Mouse (Mus musculus): ENCODE data around the gene Sept12. TPM values are rescaled to one million over a fixed set of nuclear protein-coding genes. Genes with fewer than 3 reads are reported as not detected.

The Sept12 gene
- polyA plus RNA-seq, 1 experiment, result not detected

DNA sequence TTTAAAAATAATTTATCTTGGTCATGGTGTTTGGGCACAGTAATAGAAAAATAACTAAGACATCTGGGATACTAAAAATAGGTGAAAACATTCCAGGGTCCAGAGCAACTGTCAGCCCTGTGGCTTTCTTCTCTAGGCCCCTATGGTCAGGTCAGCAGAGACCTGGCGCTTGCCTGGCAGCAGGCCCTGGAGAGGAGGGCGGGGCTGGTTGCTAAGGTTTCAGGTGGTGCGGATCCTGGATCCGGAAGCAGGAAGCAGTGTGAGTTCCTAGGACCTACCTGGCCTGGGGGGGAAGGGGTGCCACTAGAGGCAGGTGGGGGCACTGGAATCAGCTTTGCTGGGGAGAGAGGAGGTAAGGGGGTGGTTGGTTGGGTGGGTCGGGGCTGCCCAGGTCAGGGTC lies 9.4 kb upstream of the Sept12 start, which contains the start of gene Smim22:
TSS of gene Smim22 (plus strand) at position 222 of the 400 bp plus-strand sequence.
- no peaks in the 10 kb centered on the region for H3K36me3 ChIP-seq (ENCODE audit: control insufficient read depth, insufficient read depth, low read length)
- peak within 1 kb of the TSS; percentile 76 for H3K27ac ChIP-seq (ENCODE audit: insufficient read depth, low read depth, low read length)
- peaks cover 8% of the 10 kb centered on the region for H3K4me1 ChIP-seq (ENCODE audit: control insufficient read depth, insufficient read depth, low read length)
- DNase-seq, result peak; percentile 90
- WGBS, result 38% methylated on average over 5 of the region's 5 CpGs
- TF ChIP-seq POLR2A (IDR thresholded peaks at IDR 0.05; ENCODE audit: low read depth, low read length) (no peak), CTCF (conservative IDR thresholded peaks at IDR 0.05; ENCODE audit: insufficient read depth, insufficient read length, low read depth, low read length) (no peak)
- peak within 1 kb of the TSS; percentile 48 for H3K4me3 ChIP-seq (ENCODE audit: insufficient read depth, low read depth, low read length)
- H3K27me3 ChIP-seq (replicated peaks; ENCODE audit: control insufficient read depth, insufficient read depth, low read length), result no peaks in the 10 kb centered on the region

DNA sequence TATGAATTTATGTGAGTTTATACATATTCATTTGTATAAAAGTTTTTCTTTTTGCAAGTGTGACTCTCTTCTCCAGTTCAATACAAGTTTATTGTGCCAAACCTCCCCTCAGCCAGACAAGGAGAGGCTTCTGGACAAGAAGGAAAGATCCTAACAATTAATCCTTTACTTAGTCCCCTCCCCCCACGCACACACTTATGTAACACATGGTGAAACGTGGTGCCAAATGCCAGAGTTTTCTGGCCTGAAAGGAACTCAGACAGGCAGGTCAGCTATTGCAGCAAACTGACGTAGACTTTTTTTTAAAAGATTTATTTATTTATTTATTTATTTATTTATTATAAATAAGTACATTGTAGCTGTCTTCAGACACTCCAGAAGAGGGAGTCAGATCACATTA lies 3.0 kb upstream of the Sept12 start:
- H3K27ac ChIP-seq (ENCODE audit: insufficient read depth, low read depth, low read length), result no peak overlapping the region
- no peak overlapping the region for H3K4me3 ChIP-seq (ENCODE audit: insufficient read depth, low read depth, low read length)
- WGBS, result 35% methylated on average over 3 of the region's 3 CpGs
- H3K36me3 ChIP-seq (ENCODE audit: control insufficient read depth, insufficient read depth, low read length), result no peaks in the 10 kb centered on the region
- no peak for TF ChIP-seq POLR2A (IDR thresholded peaks at IDR 0.05; ENCODE audit: low read depth, low read length)
- no peak for TF ChIP-seq CTCF (conservative IDR thresholded peaks at IDR 0.05; ENCODE audit: insufficient read depth, insufficient read length, low read depth, low read length)
- H3K27me3 ChIP-seq (replicated peaks; ENCODE audit: control insufficient read depth, insufficient read depth, low read length), result no peaks in the 10 kb centered on the region
- H3K4me1 ChIP-seq (ENCODE audit: control insufficient read depth, insufficient read depth, low read length), result peaks cover 6% of the 10 kb centered on the region
- peak; percentile 83 for DNase-seq

DNA sequence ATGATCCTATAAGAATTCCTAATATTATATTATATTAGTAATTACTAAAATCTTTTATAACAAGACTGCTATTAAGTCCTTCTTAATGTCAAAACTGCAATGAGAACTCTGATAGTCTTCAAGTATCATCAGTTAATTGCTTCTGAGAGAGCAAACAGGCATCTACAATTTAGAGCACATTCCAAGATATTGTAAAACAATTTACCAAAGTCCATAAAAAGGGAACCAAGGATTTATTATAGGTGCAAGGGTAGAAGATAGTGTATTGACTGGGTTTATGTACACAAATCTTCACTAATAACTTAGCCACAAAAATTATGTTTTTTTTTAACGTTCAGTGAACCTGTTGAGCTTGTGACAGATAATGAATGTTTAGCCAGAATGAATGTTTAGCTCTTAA lies 1.3 kb upstream of the Sept12 start:
- no peak for DNase-seq
- no peak overlapping the region for H3K4me3 ChIP-seq (ENCODE audit: insufficient read depth, low read depth, low read length)
- 59% methylated on average over 1 of the region's 1 CpGs for WGBS
- no peaks in the 10 kb centered on the region for H3K36me3 ChIP-seq (ENCODE audit: control insufficient read depth, insufficient read depth, low read length)
- H3K27ac ChIP-seq (ENCODE audit: insufficient read depth, low read depth, low read length), result no peak overlapping the region
- peaks cover 6% of the 10 kb centered on the region for H3K4me1 ChIP-seq (ENCODE audit: control insufficient read depth, insufficient read depth, low read length)
- no peak for TF ChIP-seq POLR2A (IDR thresholded peaks at IDR 0.05; ENCODE audit: low read depth, low read length)
- TF ChIP-seq CTCF (conservative IDR thresholded peaks at IDR 0.05; ENCODE audit: insufficient read depth, insufficient read length, low read depth, low read length), result no peak
- H3K27me3 ChIP-seq (replicated peaks; ENCODE audit: control insufficient read depth, insufficient read depth, low read length), result no peaks in the 10 kb centered on the region

DNA sequence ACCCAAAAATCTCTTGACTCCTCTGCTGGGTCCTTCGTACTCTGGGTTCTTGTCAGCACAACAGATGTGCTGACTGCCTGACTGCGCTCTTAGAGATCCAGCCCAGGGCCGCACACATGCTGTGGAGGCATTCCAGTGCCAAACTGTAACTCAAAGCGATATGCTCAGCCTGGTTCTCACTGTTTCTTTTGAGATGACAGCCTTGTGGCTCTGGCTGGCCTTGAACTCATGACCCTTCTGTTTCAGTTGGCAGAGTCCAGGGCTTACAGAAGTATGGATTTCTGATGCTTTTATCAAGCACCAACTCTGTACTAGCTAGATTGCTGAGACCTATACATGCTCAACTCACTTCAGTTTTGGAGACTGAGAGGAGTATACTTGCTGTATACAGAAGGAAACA lies 4.4 kb downstream of the Sept12 start:
- peaks cover 6% of the 10 kb centered on the region for H3K4me1 ChIP-seq (ENCODE audit: control insufficient read depth, insufficient read depth, low read length)
- no peaks in the 10 kb centered on the region for H3K36me3 ChIP-seq (ENCODE audit: control insufficient read depth, insufficient read depth, low read length)
- 90% methylated on average over 4 of the region's 4 CpGs for WGBS
- no peak for TF ChIP-seq CTCF (conservative IDR thresholded peaks at IDR 0.05; ENCODE audit: insufficient read depth, insufficient read length, low read depth, low read length)
- TF ChIP-seq POLR2A (IDR thresholded peaks at IDR 0.05; ENCODE audit: low read depth, low read length), result no peak
- H3K27ac ChIP-seq (ENCODE audit: insufficient read depth, low read depth, low read length), result no peak overlapping the region
- no peak for DNase-seq
- no peak overlapping the region for H3K4me3 ChIP-seq (ENCODE audit: insufficient read depth, low read depth, low read length)
- H3K27me3 ChIP-seq (replicated peaks; ENCODE audit: control insufficient read depth, insufficient read depth, low read length), result no peaks in the 10 kb centered on the region

DNA sequence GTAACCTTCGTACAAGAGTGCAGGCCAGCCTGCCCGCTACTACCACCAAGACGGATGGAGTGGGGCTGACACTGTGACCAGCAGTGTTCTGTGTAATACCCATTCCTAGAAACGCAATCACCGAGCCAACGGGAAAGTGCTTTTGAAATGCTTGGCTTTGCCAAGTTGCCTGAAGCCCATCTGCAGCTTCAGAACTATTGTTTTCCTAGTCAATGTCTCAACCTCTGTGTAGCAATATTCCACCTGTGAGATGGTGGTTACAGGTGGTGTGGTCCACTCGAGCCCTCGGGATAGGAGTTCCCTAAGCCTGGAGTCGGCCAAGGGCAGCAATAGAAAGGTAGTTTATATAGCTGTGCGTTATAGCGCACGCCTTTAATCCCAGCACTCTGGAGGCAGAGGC lies 12.9 kb downstream of the Sept12 start:
- Histone ChIP-seq H3K27me3 (replicated peaks; ENCODE audit: control insufficient read depth, insufficient read depth, low read length) (no peaks in the 10 kb centered on the region), H3K36me3 (ENCODE audit: control insufficient read depth, insufficient read depth, low read length) (no peaks in the 10 kb centered on the region), H3K27ac (ENCODE audit: insufficient read depth, low read depth, low read length) (no peak overlapping the region), H3K4me3 (ENCODE audit: insufficient read depth, low read depth, low read length) (no peak overlapping the region), H3K4me1 (ENCODE audit: control insufficient read depth, insufficient read depth, low read length) (no peaks in the 10 kb centered on the region)
- no peak for DNase-seq
- TF ChIP-seq CTCF (conservative IDR thresholded peaks at IDR 0.05; ENCODE audit: insufficient read depth, insufficient read length, low read depth, low read length), result no peak
- no peak for TF ChIP-seq POLR2A (IDR thresholded peaks at IDR 0.05; ENCODE audit: low read depth, low read length)
- WGBS, result 90% methylated on average over 12 of the region's 12 CpGs

DNA sequence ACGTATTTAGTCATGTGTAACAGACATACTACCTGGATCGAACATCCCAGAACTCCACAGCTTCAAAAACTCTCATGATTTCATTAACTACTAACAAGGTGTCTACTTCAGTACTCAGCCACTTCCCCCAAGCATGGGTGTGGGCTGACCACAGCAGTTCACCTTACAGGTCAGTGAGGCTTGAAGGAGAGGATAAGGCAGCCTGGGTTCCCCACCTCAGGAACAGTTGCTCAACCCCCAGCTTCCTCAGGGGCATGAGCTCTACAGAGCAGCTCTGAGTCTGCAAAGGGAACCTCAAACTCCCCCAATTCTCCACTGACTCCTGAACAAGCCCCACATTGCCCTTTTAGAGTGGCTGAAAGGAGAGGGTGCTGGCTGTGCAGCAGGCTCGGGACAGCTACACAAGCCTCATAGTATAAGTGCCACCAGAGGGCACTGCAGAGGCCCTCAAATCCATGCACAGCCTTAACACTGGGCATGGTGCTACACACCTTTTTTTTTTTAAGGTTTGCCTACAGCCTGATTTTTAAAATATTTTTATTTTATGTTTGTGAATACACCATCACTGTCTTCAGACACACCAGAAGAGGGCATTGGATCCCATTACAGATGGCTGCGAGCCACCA lies 17.8 kb downstream of the Sept12 start:
- Histone ChIP-seq H3K4me3 (ENCODE audit: insufficient read depth, low read depth, low read length) (no peak overlapping the region), H3K36me3 (ENCODE audit: control insufficient read depth, insufficient read depth, low read length) (no peaks in the 10 kb centered on the region), H3K27ac (ENCODE audit: insufficient read depth, low read depth, low read length) (no peak overlapping the region), H3K27me3 (replicated peaks; ENCODE audit: control insufficient read depth, insufficient read depth, low read length) (no peaks in the 10 kb centered on the region), H3K4me1 (ENCODE audit: control insufficient read depth, insufficient read depth, low read length) (no peaks in the 10 kb centered on the region)
- TF ChIP-seq CTCF (conservative IDR thresholded peaks at IDR 0.05; ENCODE audit: insufficient read depth, insufficient read length, low read depth, low read length), result peak; percentile 73
- no peak for TF ChIP-seq POLR2A (IDR thresholded peaks at IDR 0.05; ENCODE audit: low read depth, low read length)
- DNase-seq, result peak; percentile 52
- WGBS, result 66% methylated on average over 4 of the region's 4 CpGs

DNA sequence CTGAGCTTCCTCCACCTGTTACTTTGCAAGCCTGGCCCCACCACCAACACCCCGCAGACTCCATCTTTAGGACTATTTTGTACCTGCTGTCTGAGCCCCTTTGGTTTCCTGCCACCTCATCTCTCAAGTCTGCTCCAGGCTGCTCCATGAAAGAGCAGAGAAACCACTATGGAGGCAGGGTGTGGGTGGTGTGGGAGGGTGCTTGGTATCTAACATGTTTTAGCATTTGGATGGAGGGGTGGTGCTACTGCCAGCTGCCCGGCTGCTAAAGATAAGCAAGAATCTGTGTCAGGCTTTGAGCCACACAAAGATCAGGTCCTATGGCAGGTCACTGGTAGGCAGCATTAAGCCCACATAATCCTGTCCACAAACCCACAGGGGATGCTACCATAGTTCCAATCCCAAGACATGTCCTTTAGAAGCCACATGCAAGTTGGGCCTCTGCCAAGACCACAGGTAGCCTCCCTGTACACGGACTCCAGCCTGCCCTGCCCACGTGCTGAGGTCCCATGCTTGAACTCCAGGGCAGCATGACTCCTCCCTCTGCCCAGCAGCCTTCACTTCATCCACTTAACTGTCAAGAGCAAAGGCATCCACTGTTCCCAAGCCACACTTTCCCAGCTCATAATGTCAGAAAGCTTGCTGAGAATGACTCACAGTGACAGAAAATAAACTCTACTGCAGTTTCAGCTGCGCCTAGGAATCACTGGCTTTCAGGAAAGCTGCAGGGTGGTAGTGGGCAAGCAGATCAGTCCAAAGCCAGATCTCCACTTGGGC lies 19.2 kb downstream of the Sept12 start:
- H3K36me3 ChIP-seq (ENCODE audit: control insufficient read depth, insufficient read depth, low read length), result no peaks in the 10 kb centered on the region
- H3K4me1 ChIP-seq (ENCODE audit: control insufficient read depth, insufficient read depth, low read length), result no peaks in the 10 kb centered on the region
- no peak overlapping the region for H3K27ac ChIP-seq (ENCODE audit: insufficient read depth, low read depth, low read length)
- no peak overlapping the region for H3K4me3 ChIP-seq (ENCODE audit: insufficient read depth, low read depth, low read length)
- TF ChIP-seq POLR2A (IDR thresholded peaks at IDR 0.05; ENCODE audit: low read depth, low read length) (no peak), CTCF (conservative IDR thresholded peaks at IDR 0.05; ENCODE audit: insufficient read depth, insufficient read length, low read depth, low read length) (no peak)
- 54% methylated on average over 5 of the region's 5 CpGs for WGBS
- peak; percentile 50 for DNase-seq
- H3K27me3 ChIP-seq (replicated peaks; ENCODE audit: control insufficient read depth, insufficient read depth, low read length), result no peaks in the 10 kb centered on the region
